Mouse (Mus musculus) myocyte (in vitro differentiated cells): ENCODE results near the gene Olfr224. TPM values are rescaled to one million over a fixed set of nuclear protein-coding genes. Genes with fewer than 3 reads are reported as not detected.

Experiments
- polyA plus RNA-seq: library from polyadenylated mRNA; unstranded; fragments of >200 nt; fragmentation: generic; extraction: Trizol; gene quantifications from one replicate; pipeline ENCODE4 v1.2.1, GENCODE M21; 2012; ENCODE audit warnings: missing spikeins

The Olfr224 gene
- polyA plus RNA-seq, 1 experiment: not detected

Other genes with a start within 250 kb of the Olfr224 start
- 15.7 TPM for gene Zfp672, start 240.2 kb downstream of the Olfr224 start, polyA plus RNA-seq
- gene Sh3bp5l, start 239.8 kb downstream of the Olfr224 start, polyA plus RNA-seq: 38.1 TPM
- not detected for gene Lypd8, start 191.5 kb downstream of the Olfr224 start, polyA plus RNA-seq
- gene 1810065E05Rik, start 149.4 kb downstream of the Olfr224 start, polyA plus RNA-seq: not detected
- gene Gm12253, start 138.0 kb downstream of the Olfr224 start, polyA plus RNA-seq: not detected
- not detected for gene Lypd9, start 117.6 kb downstream of the Olfr224 start, polyA plus RNA-seq
- gene Olfr30, start 108.3 kb downstream of the Olfr224 start, polyA plus RNA-seq: not detected
- gene Olfr332, start 78.0 kb downstream of the Olfr224 start, polyA plus RNA-seq: not detected
- gene Olfr331, start 68.0 kb downstream of the Olfr224 start, polyA plus RNA-seq: not detected
- gene Olfr330, start 35.7 kb downstream of the Olfr224 start, polyA plus RNA-seq: not detected
- gene Olfr329-ps, start 24.1 kb downstream of the Olfr224 start, polyA plus RNA-seq: not detected
- not detected for gene Olfr328, start 14.9 kb downstream of the Olfr224 start, polyA plus RNA-seq
- gene Olfr325, start 7.2 kb upstream of the Olfr224 start, polyA plus RNA-seq: not detected
- gene Olfr324, start 24.6 kb upstream of the Olfr224 start, polyA plus RNA-seq: not detected
- gene 2210407C18Rik, start 45.5 kb upstream of the Olfr224 start, polyA plus RNA-seq: not detected
- gene Olfr323, start 59.9 kb upstream of the Olfr224 start, polyA plus RNA-seq: not detected
- gene Trim58, start 69.9 kb upstream of the Olfr224 start, polyA plus RNA-seq: not detected
- gene Olfr322, start 88.2 kb upstream of the Olfr224 start, polyA plus RNA-seq: not detected
- not detected for gene Olfr320, start 110.5 kb upstream of the Olfr224 start, polyA plus RNA-seq
- gene Olfr319, start 128.6 kb upstream of the Olfr224 start, polyA plus RNA-seq: not detected
- not detected for gene Olfr318, start 153.5 kb upstream of the Olfr224 start, polyA plus RNA-seq
- gene Olfr317, start 168.7 kb upstream of the Olfr224 start, polyA plus RNA-seq: not detected
- gene Olfr316, start 182.2 kb upstream of the Olfr224 start, polyA plus RNA-seq: not detected
- gene Olfr315, start 202.6 kb upstream of the Olfr224 start, polyA plus RNA-seq: not detected
- not detected for gene Olfr314, start 212.4 kb upstream of the Olfr224 start, polyA plus RNA-seq
- gene Fam183b, start 231.4 kb upstream of the Olfr224 start, polyA plus RNA-seq: not detected
- not detected for gene Olfr313, start 244.4 kb upstream of the Olfr224 start, polyA plus RNA-seq